Mouse (Mus musculus): ENCODE results near the gene Cox5a.

DNA sequence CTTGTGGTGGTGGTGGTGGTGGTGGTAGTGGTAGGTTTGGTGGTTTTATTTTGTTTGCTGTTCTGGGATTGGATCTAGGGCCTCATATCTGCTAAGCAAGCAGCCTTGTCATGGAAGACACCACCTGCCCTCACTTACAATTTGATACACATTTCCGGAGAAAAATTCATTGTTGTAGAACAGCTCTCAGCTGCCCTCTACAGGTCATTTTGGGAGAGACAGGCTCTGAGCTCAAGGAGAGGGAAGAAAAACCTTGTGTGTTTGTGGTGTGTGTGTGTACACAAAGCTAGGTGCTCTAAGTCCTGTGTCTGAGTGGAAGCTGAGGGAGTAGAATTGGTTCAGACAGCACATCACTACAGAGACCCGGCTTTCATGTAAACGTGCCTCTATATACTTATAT, 4.0 kb upstream of the Cox5a start:
- no peak for TF ChIP-seq MAX (IDR thresholded peaks at IDR 0.05; ENCODE audit: low read length)
- TF ChIP-seq POLR2A (IDR thresholded peaks at IDR 0.05; ENCODE audit: low read depth, low read length) = no peak
- no peak for TF ChIP-seq MAZ (IDR thresholded peaks at IDR 0.05; ENCODE audit: low read depth, low read length)
- no peak for TF ChIP-seq ZMIZ1 (IDR thresholded peaks at IDR 0.05; ENCODE audit: low read depth, low read length)
- TF ChIP-seq HCFC1 (IDR thresholded peaks at IDR 0.05; ENCODE audit: low read depth, low read length) = 0 out of 2 replicates have a peak, but pooled peaks have one; percentile 14
- TF ChIP-seq TBP (conservative IDR thresholded peaks at IDR 0.05; ENCODE audit: low read depth, low read length) = no peak
- TF ChIP-seq CTCF (conservative IDR thresholded peaks at IDR 0.05 in 1 of 2, IDR thresholded peaks at IDR 0.05 in 1 of 2; ENCODE audit: low read depth in 2 of 2, low read length in 2 of 2) = peak; percentile 79 to 89
- TF ChIP-seq KAT2A (IDR thresholded peaks at IDR 0.05; ENCODE audit: insufficient replicate concordance, low read length) = no peak
- TF ChIP-seq UBTF (IDR thresholded peaks at IDR 0.05; ENCODE audit: low read depth, low read length) = no peak
- TF ChIP-seq BHLHE40 (IDR thresholded peaks at IDR 0.05; ENCODE audit: low read depth, low read length) = no peak
- TF ChIP-seq NRF1 (IDR thresholded peaks at IDR 0.05; ENCODE audit: low read depth, low read length) = no peak
